Mouse (Mus musculus): Measurements from ENCODE around the gene Fam160a1. TPM values are rescaled to one million over a fixed set of nuclear protein-coding genes. Genes with fewer than 3 reads are reported as not detected.

The Fam160a1 gene
- polyA plus RNA-seq, 1 experiment from 2014 or later = 3.0 TPM

DNA sequence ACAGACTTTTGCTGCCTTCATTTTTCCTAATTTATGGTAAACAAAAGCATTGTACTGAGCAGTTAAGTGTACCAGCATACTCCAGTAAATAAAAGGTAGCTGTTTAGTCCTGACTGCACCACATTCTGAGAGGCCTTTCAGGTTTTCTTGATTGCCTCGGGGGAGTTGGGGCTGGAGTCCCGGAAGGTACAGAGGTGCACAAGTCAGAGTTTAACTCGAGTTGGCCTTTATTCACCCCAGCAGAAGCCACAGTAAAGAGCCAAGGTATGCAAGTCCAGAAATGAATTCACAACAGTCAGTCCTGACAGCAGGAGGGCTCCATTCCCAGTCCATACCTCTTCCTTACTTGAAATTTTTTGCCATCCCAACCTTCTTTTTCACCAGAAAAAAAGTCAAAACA lies 78.5 kb downstream of the Fam160a1 start:
- H3K27me3 ChIP-seq = no peaks in the 10 kb centered on the region
- no peak overlapping the region for H3K27ac ChIP-seq
- H3K4me2 ChIP-seq (replicated peaks) = no peak overlapping the region
- no peak for ATAC-seq (ENCODE audit: low FRiP score, low read depth)
- H3K4me1 ChIP-seq = no peaks in the 10 kb centered on the region
- H3K9ac ChIP-seq = no peak overlapping the region
- no peak overlapping the region for H3K4me3 ChIP-seq
- 47% methylated on average over 3 of the region's 3 CpGs for WGBS
- H3K36me3 ChIP-seq = no peaks in the 10 kb centered on the region
- H3K9me3 ChIP-seq = no peaks in the 10 kb centered on the region

DNA sequence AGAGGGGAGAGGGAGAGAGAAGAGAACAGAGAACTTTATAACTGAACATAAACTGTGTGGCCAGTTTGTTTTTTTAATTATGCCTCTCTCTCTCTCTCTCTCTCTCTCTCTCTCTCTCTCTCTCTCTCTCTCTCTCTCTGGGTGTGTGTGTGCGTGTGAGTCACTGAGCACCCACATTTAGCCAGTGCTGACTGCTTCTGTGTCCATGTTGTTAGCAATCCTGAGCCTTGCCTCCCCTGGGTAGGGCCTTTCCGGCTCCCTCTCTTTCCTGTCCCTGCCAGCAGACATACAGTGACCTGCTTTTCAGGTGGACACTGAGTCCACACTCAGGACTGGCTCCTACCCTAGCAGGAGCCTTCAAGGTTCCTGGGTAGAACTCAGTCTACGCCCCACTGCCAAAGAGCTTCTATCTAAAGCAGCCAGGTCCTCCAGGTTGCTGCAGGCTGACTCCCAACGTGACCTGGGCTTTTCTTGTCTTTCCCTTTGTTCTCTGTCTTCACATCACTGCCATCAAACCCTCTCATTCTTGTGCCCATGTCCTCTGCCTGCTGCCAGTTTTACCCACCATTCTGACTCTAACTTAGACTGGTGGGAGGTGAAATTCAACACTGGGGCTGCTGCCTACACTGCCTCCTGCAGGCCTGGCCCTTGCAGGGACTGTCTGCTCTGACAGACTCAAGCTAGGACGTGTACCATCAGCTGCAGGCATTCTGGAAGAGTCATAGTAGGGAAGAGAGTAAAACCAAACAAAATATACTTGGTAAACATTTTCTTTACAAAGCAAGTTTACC lies 83.0 kb downstream of the Fam160a1 start:
- no peak for ATAC-seq (ENCODE audit: low FRiP score, low read depth)
- Histone ChIP-seq H3K27ac (no peak overlapping the region), H3K27me3 (no peaks in the 10 kb centered on the region), H3K4me2 (replicated peaks) (no peak overlapping the region), H3K4me1 (no peaks in the 10 kb centered on the region), H3K9ac (no peak overlapping the region), H3K4me3 (no peak overlapping the region), H3K9me3 (no peaks in the 10 kb centered on the region), H3K36me3 (no peaks in the 10 kb centered on the region)
- 80% methylated on average over 5 of the region's 5 CpGs for WGBS

- no peak overlapping the region for H3K4me2 ChIP-seq (replicated peaks)
- H3K9ac ChIP-seq = no peak overlapping the region
- H3K27ac ChIP-seq = no peak overlapping the region
- 57% methylated on average over 2 of the region's 2 CpGs for WGBS
- no peak for ATAC-seq (ENCODE audit: low FRiP score, low read depth)
- H3K9me3 ChIP-seq = no peaks in the 10 kb centered on the region
- no peaks in the 10 kb centered on the region for H3K27me3 ChIP-seq
- H3K4me1 ChIP-seq = no peaks in the 10 kb centered on the region
- H3K36me3 ChIP-seq = no peaks in the 10 kb centered on the region
- no peak overlapping the region for H3K4me3 ChIP-seq
Observed at GRCm38 (mm10) chr3:85727171-85727570, 89.9 kb downstream of the Fam160a1 start.

- WGBS = 84% methylated on average over 3 of the region's 3 CpGs
- Histone ChIP-seq H3K27me3 (no peaks in the 10 kb centered on the region), H3K4me3 (no peak overlapping the region), H3K4me1 (no peaks in the 10 kb centered on the region), H3K27ac (no peak overlapping the region), H3K36me3 (no peaks in the 10 kb centered on the region), H3K4me2 (replicated peaks) (no peak overlapping the region), H3K9ac (no peak overlapping the region), H3K9me3 (no peaks in the 10 kb centered on the region)
- ATAC-seq (ENCODE audit: low FRiP score, low read depth) = no peak
Observed at GRCm38 (mm10) chr3:85725971-85726370, 91.1 kb downstream of the Fam160a1 start.

- 76% methylated on average over 2 of the region's 2 CpGs for WGBS
Observed at GRCm38 (mm10) chr3:85725110-85725509, 92.0 kb downstream of the Fam160a1 start.

GRCm38 (mm10) chr3:85722581-85722980 lies 94.5 kb downstream of the Fam160a1 start:
- 83% methylated on average over 6 of the region's 6 CpGs for WGBS
- Histone ChIP-seq H3K36me3 (no peaks in the 10 kb centered on the region), H3K27me3 (no peaks in the 10 kb centered on the region), H3K4me2 (replicated peaks) (no peak overlapping the region), H3K27ac (no peak overlapping the region), H3K9me3 (no peaks in the 10 kb centered on the region), H3K4me3 (no peak overlapping the region), H3K9ac (no peak overlapping the region), H3K4me1 (no peaks in the 10 kb centered on the region)
- ATAC-seq (ENCODE audit: low FRiP score, low read depth) = no peak

More at GRCm38 (mm10) chr3:85725110-85725509, 92.0 kb downstream of the Fam160a1 start:
- H3K9me3 ChIP-seq = no peaks in the 10 kb centered on the region
- no peaks in the 10 kb centered on the region for H3K36me3 ChIP-seq
- no peak overlapping the region for H3K27ac ChIP-seq
- no peaks in the 10 kb centered on the region for H3K4me1 ChIP-seq
- H3K9ac ChIP-seq = no peak overlapping the region
- ATAC-seq (ENCODE audit: low FRiP score, low read depth) = no peak
- no peaks in the 10 kb centered on the region for H3K27me3 ChIP-seq
- no peak overlapping the region for H3K4me3 ChIP-seq
- no peak overlapping the region for H3K4me2 ChIP-seq (replicated peaks)

GRCm38 (mm10) chr3:85715764-85716297 lies 101.3 kb downstream of the Fam160a1 start:
- H3K9ac ChIP-seq = no peak overlapping the region
- H3K4me2 ChIP-seq (replicated peaks) = no peak overlapping the region
- H3K27me3 ChIP-seq = no peaks in the 10 kb centered on the region
- 85% methylated on average over 4 of the region's 4 CpGs for WGBS
- H3K27ac ChIP-seq = no peak overlapping the region
- no peaks in the 10 kb centered on the region for H3K4me1 ChIP-seq
- no peak overlapping the region for H3K4me3 ChIP-seq
- no peaks in the 10 kb centered on the region for H3K9me3 ChIP-seq
- no peaks in the 10 kb centered on the region for H3K36me3 ChIP-seq
- no peak for ATAC-seq (ENCODE audit: low FRiP score, low read depth)

- Histone ChIP-seq H3K4me3 (no peak overlapping the region), H3K4me2 (replicated peaks) (no peak overlapping the region), H3K4me1 (no peaks in the 10 kb centered on the region), H3K9me3 (no peaks in the 10 kb centered on the region), H3K9ac (no peak overlapping the region), H3K27me3 (no peaks in the 10 kb centered on the region), H3K27ac (no peak overlapping the region), H3K36me3 (no peaks in the 10 kb centered on the region)
- ATAC-seq (ENCODE audit: low FRiP score, low read depth) = no peak
- WGBS = 78% methylated on average over 7 of the region's 7 CpGs
Observed at GRCm38 (mm10) chr3:85713936-85714709, 103.0 kb downstream of the Fam160a1 start.

GRCm38 (mm10) chr3:85710695-85711094 lies 106.4 kb downstream of the Fam160a1 start:
- Histone ChIP-seq H3K27me3 (no peaks in the 10 kb centered on the region), H3K36me3 (no peaks in the 10 kb centered on the region), H3K4me1 (no peaks in the 10 kb centered on the region), H3K4me2 (replicated peaks) (no peak overlapping the region), H3K9me3 (no peaks in the 10 kb centered on the region), H3K4me3 (no peak overlapping the region), H3K9ac (no peak overlapping the region), H3K27ac (no peak overlapping the region)
- no peak for ATAC-seq (ENCODE audit: low FRiP score, low read depth)
- WGBS = 63% methylated on average over 8 of the region's 8 CpGs

DNA sequence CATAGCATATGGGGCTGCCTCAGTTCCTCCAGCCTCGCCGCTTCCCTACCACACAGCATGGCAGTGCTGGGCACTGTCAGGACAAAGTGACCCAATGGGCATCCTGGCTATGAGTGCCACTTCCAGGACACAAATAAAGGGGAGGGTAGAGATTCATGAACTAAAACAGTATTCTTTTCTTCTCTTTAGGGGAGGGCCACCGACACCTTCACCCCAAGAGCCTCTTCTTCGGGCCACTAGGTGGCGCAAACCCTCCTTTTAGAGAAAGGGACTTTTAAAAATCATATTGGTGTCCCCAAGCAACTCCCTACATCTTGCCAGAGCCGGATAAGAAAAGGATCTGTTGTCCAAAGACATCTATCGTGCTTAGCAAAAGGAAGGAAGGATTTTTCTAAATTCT lies 109.7 kb downstream of the Fam160a1 start:
- Histone ChIP-seq H3K4me1 (no peaks in the 10 kb centered on the region), H3K9ac (no peak overlapping the region), H3K36me3 (no peaks in the 10 kb centered on the region), H3K4me2 (replicated peaks) (no peak overlapping the region), H3K9me3 (0 out of 2 replicates have a peak, but pooled peaks cover 2% of the 10 kb centered on the region), H3K27ac (no peak overlapping the region), H3K27me3 (no peaks in the 10 kb centered on the region), H3K4me3 (no peak overlapping the region)
- WGBS = 39% methylated on average over 7 of the region's 7 CpGs
- no peak for ATAC-seq (ENCODE audit: low FRiP score, low read depth)

- Histone ChIP-seq H3K27ac (no peak overlapping the region), H3K4me1 (no peaks in the 10 kb centered on the region), H3K27me3 (peaks cover 10% of the 10 kb centered on the region), H3K9me3 (0 out of 2 replicates have a peak, but pooled peaks cover 2% of the 10 kb centered on the region), H3K4me3 (no peak overlapping the region), H3K4me2 (replicated peaks) (no peak overlapping the region), H3K36me3 (no peaks in the 10 kb centered on the region), H3K9ac (no peak overlapping the region)
- ATAC-seq (ENCODE audit: low FRiP score, low read depth) = no peak
- 66% methylated on average over 6 of the region's 6 CpGs for WGBS
Observed at GRCm38 (mm10) chr3:85703141-85703882, 113.8 kb downstream of the Fam160a1 start.

GRCm38 (mm10) chr3:85698496-85698895 lies 118.6 kb downstream of the Fam160a1 start:
- Histone ChIP-seq H3K4me2 (replicated peaks) (no peak overlapping the region), H3K36me3 (no peaks in the 10 kb centered on the region), H3K27ac (no peak overlapping the region), H3K9me3 (no peaks in the 10 kb centered on the region), H3K27me3 (peaks cover 36% of the 10 kb centered on the region), H3K9ac (no peak overlapping the region), H3K4me3 (no peak overlapping the region), H3K4me1 (no peaks in the 10 kb centered on the region)
- ATAC-seq (ENCODE audit: low FRiP score, low read depth) = no peak
- WGBS = 84% methylated on average over 4 of the region's 4 CpGs
